Mouse (Mus musculus): ENCODE data around the gene Slc26a10.

GRCm38 (mm10) chr10:127228897-127229296 is 48.5 kb upstream of the Slc26a10 start:
- TF ChIP-seq CTCF (IDR thresholded peaks at IDR 0.05; ENCODE audit: extremely low read depth, insufficient read length, insufficient replicate concordance, low read depth, low read length) (no peak), POLR2A (IDR thresholded peaks at IDR 0.05; ENCODE audit: low read depth, low read length) (no peak)
